Mouse (Mus musculus): ENCODE results near the gene Crygn. TPM values are rescaled to one million over a fixed set of nuclear protein-coding genes. Genes with fewer than 3 reads are reported as not detected.

Gene Crygn
- total and polyA plus RNA-seq, 3 experiments, result 0.89 TPM; not detected in 2

- no peak overlapping the region for H3K27ac ChIP-seq (ENCODE audit: control insufficient read depth, low read depth, low read length)
- no peaks in the 10 kb centered on the region; the same call in 1 of the 2 replicates for H3K79me2 ChIP-seq (ENCODE audit: control insufficient read depth, insufficient read depth, low read length, poor library complexity)
- H3K4me1 ChIP-seq (ENCODE audit: control insufficient read depth in 1 of 2, insufficient read depth in 2 of 2, low read length in 2 of 2), result peaks cover 4 to 5% of the 10 kb centered on the region in 2 experiments
These were observed 877 bp downstream of the Crygn start for GRCm38 (mm10) chr5:24756931-24757330.

GRCm38 (mm10) chr5:24752175-24752498 lies 5.7 kb downstream of the Crygn start:
- Histone ChIP-seq H3K4me3 (ENCODE audit: control insufficient read depth in 1 of 2, insufficient read depth in 1 of 2, low read depth in 2 of 2, low read length in 2 of 2) (peak overlapping the region; percentile 55 to 100), H3K79me2 (ENCODE audit: control insufficient read depth, insufficient read depth, low read length, poor library complexity) (no peaks in the 10 kb centered on the region; the same call in 1 of the 2 replicates), H3K9ac (ENCODE audit: control insufficient read depth, low read depth, low read length, poor library complexity, severe bottlenecking) (peak overlapping the region; percentile 89), H3K36me3 (ENCODE audit: control insufficient read depth in 1 of 2, insufficient read depth in 2 of 2, low read length in 2 of 2) (0 out of 4 replicates have a peak, but pooled peaks cover 0 to 2% of the 10 kb centered on the region in 2 experiments), H3K27ac (ENCODE audit: control insufficient read depth, low read depth, low read length) (no peak overlapping the region), H3K9me3 (replicated peaks; ENCODE audit: insufficient read depth, low read length) (no peaks in the 10 kb centered on the region), H3K4me1 (ENCODE audit: control insufficient read depth in 1 of 2, insufficient read depth in 2 of 2, low read length in 2 of 2) (peaks cover 7 to 11% of the 10 kb centered on the region in 2 experiments), H3K27me3 (ENCODE audit: control insufficient read depth in 1 of 2, insufficient read depth in 2 of 2, low read length in 2 of 2) (peaks cover 0 to 2% of the 10 kb centered on the region in 2 experiments; a peak in 2 of 4 replicates)
- TF ChIP-seq MAZ (IDR thresholded peaks at IDR 0.05; ENCODE audit: low read depth, low read length), result 0 out of 2 replicates have a peak, but pooled peaks have one; percentile 52
- TF ChIP-seq MAX (IDR thresholded peaks at IDR 0.05; ENCODE audit: low read length), result peak; percentile 26; the same call in 1 of the 2 replicates
- no peak for TF ChIP-seq MXI1 (IDR thresholded peaks at IDR 0.05; ENCODE audit: low read depth, low read length)
- DNase-seq (ENCODE audit: low read depth, low spot score), result no peak

More at GRCm38 (mm10) chr5:24756931-24757330, 877 bp downstream of the Crygn start:
- H3K27me3 ChIP-seq (ENCODE audit: control insufficient read depth in 1 of 2, insufficient read depth in 2 of 2, low read length in 2 of 2), result peaks cover 2 to 4% of the 10 kb centered on the region in 2 experiments; a peak in 3 of 4 replicates
- DNase-seq (ENCODE audit: low read depth, low spot score), result no peak
- no peak overlapping the region for H3K4me3 ChIP-seq (ENCODE audit: control insufficient read depth in 1 of 2, insufficient read depth in 1 of 2, low read depth in 2 of 2, low read length in 2 of 2)
- H3K9me3 ChIP-seq (replicated peaks; ENCODE audit: insufficient read depth, low read length), result no peaks in the 10 kb centered on the region
- TF ChIP-seq TBP (IDR thresholded peaks at IDR 0.05; ENCODE audit: low read depth, low read length) (no peak), MAFK (IDR thresholded peaks at IDR 0.05; ENCODE audit: borderline replicate concordance, low read depth, low read length) (no peak), E2F4 (IDR thresholded peaks at IDR 0.05; ENCODE audit: borderline replicate concordance, low read depth, low read length) (no peak), BHLHE40 (IDR thresholded peaks at IDR 0.05; ENCODE audit: borderline replicate concordance, low read depth, low read length) (no peak), MEF2A (IDR thresholded peaks at IDR 0.05; ENCODE audit: extremely low read depth, insufficient replicate concordance, low read depth, low read length, poor library complexity, severe bottlenecking) (no peak), GATA1 (IDR thresholded peaks at IDR 0.05; ENCODE audit: low read depth, low read length) (no peak), KAT2A (conservative IDR thresholded peaks at IDR 0.05; ENCODE audit: low read depth, low read length) (no peak), ZC3H11A (IDR thresholded peaks at IDR 0.05; ENCODE audit: low read depth, low read length) (no peak), USF2 (IDR thresholded peaks at IDR 0.05; ENCODE audit: borderline replicate concordance in 1 of 2, insufficient read depth in 1 of 2, low read depth in 1 of 2, low read length in 2 of 2) (no peak), NELFE (IDR thresholded peaks at IDR 0.05; ENCODE audit: low read depth, low read length) (no peak), POLR2AphosphoS2 (IDR thresholded peaks at IDR 0.05; ENCODE audit: low read length) (no peak), EP300 (IDR thresholded peaks at IDR 0.05; ENCODE audit: low read depth in 1 of 2, low read length in 2 of 2) (no peak), RCOR1 (IDR thresholded peaks at IDR 0.05; ENCODE audit: low read depth, low read length) (no peak), TCF12 (IDR thresholded peaks at IDR 0.05; ENCODE audit: low read depth, low read length) (no peak), MYC (IDR thresholded peaks at IDR 0.05; ENCODE audit: low read depth, low read length) (no peak), ZNF384 (IDR thresholded peaks at IDR 0.05; ENCODE audit: low read depth, low read length) (no peak)
- H3K36me3 ChIP-seq (ENCODE audit: control insufficient read depth in 1 of 2, insufficient read depth in 2 of 2, low read length in 2 of 2), result 0 out of 4 replicates have a peak, but pooled peaks cover 0 to 2% of the 10 kb centered on the region in 2 experiments
- H3K9ac ChIP-seq (ENCODE audit: control insufficient read depth, low read depth, low read length, poor library complexity, severe bottlenecking), result no peak overlapping the region
